Mouse (Mus musculus) gastrocnemius, postnatal 10 days (tissue): Measurements from ENCODE around the gene Sphk1. TPM values are rescaled to one million over a fixed set of nuclear protein-coding genes. Genes with fewer than 3 reads are reported as not detected.
A peak's percentile ranks its signal among the peaks of the same experiment; 100 is the strongest.

Experiments
- DNase-seq: peaks from one replicate; pipeline ENCODE4 v3.0.0; 2021; ENCODE audit warnings: mixed read lengths
- total RNA-seq, 2 experiments: library from RNA; stranded (reverse); gene quantifications; 2 replicates each; pipeline ENCODE4 v1.2.3; 2021

Sphk1 gene
- total RNA-seq, 2 experiments from 2014 or later: 3.7 to 4.0 TPM

- DNase-seq: no peak
Measured at GRCm38 (mm10) chr11:116579280-116579679, 48.6 kb downstream of the Sphk1 start.

DNA sequence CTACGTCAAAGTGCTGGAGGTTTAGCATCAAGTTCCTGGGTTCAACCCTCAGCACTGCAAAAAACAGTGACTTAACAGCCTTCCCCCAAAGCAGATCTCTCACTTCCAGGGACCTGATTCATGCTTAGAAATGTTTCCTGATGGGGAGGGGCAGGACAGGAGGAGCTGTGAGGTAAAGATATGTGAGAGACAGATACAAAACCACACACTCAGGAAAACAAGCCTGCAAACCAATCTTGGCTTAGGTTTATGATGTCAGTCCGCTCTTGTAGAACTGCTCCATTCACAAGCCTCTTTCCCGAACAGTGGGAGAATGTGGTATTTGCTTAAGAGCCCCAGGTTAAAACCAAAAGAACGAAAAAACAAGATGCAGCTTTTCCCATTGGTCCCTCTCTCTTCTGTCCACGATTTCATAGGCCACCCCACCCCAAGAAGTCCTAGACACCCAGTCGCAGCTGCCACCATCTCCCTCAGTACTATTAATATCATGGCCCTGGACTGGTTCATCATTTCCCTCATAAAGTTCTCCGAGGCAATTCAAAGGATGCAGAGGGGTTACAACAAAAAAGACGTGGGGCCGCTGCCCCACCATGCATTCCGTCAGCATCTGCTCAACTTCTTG lies 49.4 kb downstream of the Sphk1 start:
- DNase-seq: no peak

DNA sequence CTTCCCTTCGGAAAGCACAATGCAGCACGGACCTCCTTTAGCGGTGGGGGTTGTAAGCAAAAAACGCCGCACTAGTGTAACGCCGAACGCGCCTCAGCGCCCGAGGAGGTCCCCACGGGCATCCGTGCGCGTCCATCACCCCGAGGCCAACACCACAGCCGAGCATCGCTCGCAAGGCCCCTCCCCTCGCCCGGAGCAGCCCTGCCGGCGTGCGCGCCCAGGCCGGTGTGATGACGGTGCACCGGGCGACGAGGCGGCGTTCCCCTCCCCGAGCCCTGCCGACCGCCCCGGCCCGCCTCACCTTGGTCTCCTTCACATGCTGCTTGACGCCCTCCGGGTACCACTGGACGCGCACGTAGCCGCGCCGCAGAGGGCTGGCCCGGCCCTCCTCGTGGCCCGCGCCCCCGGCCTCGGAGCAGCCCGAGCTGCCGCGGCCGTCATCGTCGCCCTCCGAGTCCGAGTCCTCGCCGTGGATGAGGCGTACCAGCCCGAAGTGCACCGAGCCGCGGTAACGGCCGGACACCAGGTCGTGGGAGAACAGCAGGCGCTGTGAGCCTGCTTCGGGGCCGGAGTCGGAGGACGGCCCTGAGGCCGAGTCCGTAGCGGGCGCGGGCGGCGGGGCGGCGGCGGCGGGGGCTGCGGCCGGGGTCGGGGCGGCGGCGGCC lies 50.1 kb downstream of the Sphk1 start:
- DNase-seq: peak; percentile 49

DNA sequence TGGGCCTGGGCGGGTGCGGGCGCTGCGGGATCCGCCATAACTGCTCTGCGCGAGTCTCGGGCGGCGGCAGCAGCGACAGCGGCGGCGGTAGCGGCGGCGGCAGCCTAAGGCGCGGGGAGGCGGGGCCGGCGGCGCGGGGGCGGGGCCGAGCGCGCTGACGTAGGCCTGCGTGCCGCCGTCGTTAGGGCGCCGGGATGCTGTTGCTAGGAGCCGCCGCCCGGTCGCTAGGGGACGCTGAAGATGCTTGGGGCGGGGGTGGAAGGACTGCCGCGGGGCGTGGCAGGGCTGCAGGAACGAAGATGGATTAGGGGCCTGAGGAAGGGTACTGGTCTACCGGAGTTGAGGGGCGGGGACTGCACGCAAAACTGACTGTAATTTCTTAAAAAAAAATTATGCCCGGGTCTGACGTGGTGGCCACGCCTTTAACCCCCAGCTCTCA lies 50.7 kb downstream of the Sphk1 start, which contains the start of gene Ube2o:
Gene Ube2o (minus strand): TSS at position 72 of the 439 bp plus-strand sequence.
- peak; percentile 90 for DNase-seq

GRCm38 (mm10) chr11:116585682-116586081 lies 55.0 kb downstream of the Sphk1 start:
- DNase-seq: no peak

Other genes with a start within 250 kb of the Sphk1 start
- under 1 TPM; 0.66 to 0.84 TPM for gene Galr2, start 250.0 kb upstream of the Sphk1 start, total RNA-seq
- 10 to 100 TPM; 62.7 to 68.3 TPM for gene Exoc7, start 223.7 kb upstream of the Sphk1 start, total RNA-seq
- gene Foxj1, start 195.5 kb upstream of the Sphk1 start, total RNA-seq: under 1 TPM; 0.14 to 0.29 TPM
- 10 to 100 TPM; 43.1 to 43.3 TPM for gene Rnf157, start 117.9 kb upstream of the Sphk1 start, total RNA-seq
- gene Ubald2, start 96.8 kb upstream of the Sphk1 start, total RNA-seq: 10 to 100 TPM; 48.1 to 54.4 TPM
- not detected for gene Qrich2, start 64.7 kb upstream of the Sphk1 start, total RNA-seq
- gene Prpsap1, start 36.7 kb upstream of the Sphk1 start, total RNA-seq: 10 to 100 TPM; 34.8 to 35.4 TPM
- 10 to 100 TPM; 20.7 to 24.9 TPM for gene Ube2o, start 50.5 kb downstream of the Sphk1 start, total RNA-seq
- gene Aanat, start 55.5 kb downstream of the Sphk1 start, total RNA-seq: not detected
- gene Rhbdf2, start 96.1 kb downstream of the Sphk1 start, total RNA-seq: 1 to 10 TPM; 5.2 to 8.4 TPM
- gene Prcd, start 122.6 kb downstream of the Sphk1 start, total RNA-seq: under 1 TPM in 1 of 2 experiments, not detected in 1; 0.81 TPM
- gene Cygb, start 123.4 kb downstream of the Sphk1 start, total RNA-seq: 10 to 100 TPM; 26.6 to 30.3 TPM
- not detected for gene St6galnac1, start 244.6 kb downstream of the Sphk1 start, total RNA-seq